Mouse (Mus musculus): ENCODE measurements at regions not wholly inside any gene's neighbourhood (a gene's known extent, or its start where the extent isn't known, plus 50 kb on each side); places are given as distances from the start of the nearest gene placed in this dataset.

DNA sequence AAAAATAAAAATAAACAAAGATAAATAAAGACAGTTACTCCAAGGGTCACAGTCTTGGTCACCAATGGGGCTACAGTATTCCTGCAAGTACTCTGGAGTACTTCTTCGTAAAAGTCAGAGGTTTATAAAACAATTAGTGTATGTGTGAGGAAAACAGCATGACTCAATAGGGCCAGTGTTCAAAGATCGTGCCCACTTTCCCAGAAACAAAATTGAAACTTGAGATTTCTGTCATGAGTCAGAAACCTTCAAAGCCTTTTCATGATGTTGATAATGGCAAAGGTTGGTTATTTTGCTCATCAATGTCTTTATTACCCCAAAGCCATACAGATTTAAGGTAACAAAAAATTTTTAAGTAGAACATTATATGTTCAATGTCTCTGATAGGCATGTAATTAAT, 53.1 kb upstream of the Ctla4 start:
- H3K27ac ChIP-seq (ENCODE audit: low read depth, low read length): no peak overlapping the region
- H3K9ac ChIP-seq: no peak overlapping the region
- no peak for TF ChIP-seq CTCF (IDR thresholded peaks at IDR 0.05; ENCODE audit: low read depth)
- no peak for DNase-seq
- no peaks in the 10 kb centered on the region for H3K9me3 ChIP-seq (ENCODE audit: low read length)
- WGBS: 74% methylated on average over 2 of the region's 2 CpGs
- ATAC-seq: no peak
- no peaks in the 10 kb centered on the region for H3K4me1 ChIP-seq (ENCODE audit: insufficient read depth)
- no peak overlapping the region for H3K4me2 ChIP-seq (ENCODE audit: low read depth)
- H3K36me3 ChIP-seq (ENCODE audit: insufficient read depth): no peaks in the 10 kb centered on the region
- no peak overlapping the region for H3K4me3 ChIP-seq (ENCODE audit: low read depth, low read length)
- no peaks in the 10 kb centered on the region for H3K27me3 ChIP-seq (ENCODE audit: insufficient read depth, low read length)
